Mouse (Mus musculus): ENCODE results near the gene Asb10. TPM values are rescaled to one million over a fixed set of nuclear protein-coding genes. Genes with fewer than 3 reads are reported as not detected.

The Asb10 gene
- total RNA-seq, 2 experiments from 2014 or later = not detected

DNA sequence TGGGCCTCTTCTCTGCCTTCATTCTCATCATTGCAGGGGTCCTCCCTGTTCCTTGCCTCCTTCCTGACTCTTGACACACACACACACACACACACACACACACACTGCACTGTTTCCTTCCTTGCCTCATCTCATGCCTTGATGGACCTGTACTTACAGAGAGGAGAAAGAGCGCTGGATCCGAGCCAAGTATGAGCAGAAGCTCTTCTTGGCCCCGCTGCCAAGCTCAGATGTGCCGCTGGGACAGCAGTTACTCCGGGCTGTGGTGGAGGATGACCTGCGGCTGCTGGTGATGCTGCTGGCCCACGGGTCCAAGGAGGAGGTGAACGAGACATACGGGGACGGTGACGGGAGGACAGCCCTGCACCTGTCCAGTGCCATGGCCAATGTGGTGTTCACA, 39.9 kb downstream of the Asb10 start:
- intact Hi-C loops (cut with DNase I) = no loop called here
- no peak for DNase-seq (ENCODE audit: extremely low spot score in 1 of 2, low spot score in 2 of 2)
- no peak for TF ChIP-seq CTCF (IDR thresholded peaks at IDR 0.05)
- Histone ChIP-seq H3K4me3 (no peak overlapping the region), H3K27ac (no peak overlapping the region)

DNA sequence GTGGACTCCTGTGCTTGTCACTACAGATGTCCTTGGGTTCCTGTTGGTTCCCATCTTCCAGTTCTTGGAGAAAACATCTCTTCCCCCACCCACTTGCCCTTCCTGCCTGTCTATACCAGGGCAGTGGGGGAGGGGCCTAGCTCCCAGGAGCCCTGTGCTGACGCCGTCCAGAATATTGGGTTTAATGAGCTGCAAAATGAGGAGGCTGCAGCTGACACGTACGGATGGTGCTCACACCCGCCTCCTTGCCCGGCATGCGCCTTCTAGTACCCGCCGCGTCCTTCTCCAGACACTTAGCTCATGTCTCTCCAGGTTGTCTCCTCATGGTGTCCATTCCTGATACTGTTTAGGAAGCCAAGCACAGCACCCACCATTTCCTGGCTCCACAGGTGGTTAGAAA, 41.7 kb downstream of the Asb10 start:
- H3K27ac ChIP-seq = no peak overlapping the region
- intact Hi-C loops (cut with DNase I) = no loop called here
- DNase-seq (ENCODE audit: extremely low spot score in 1 of 2, low spot score in 2 of 2) = no peak

DNA sequence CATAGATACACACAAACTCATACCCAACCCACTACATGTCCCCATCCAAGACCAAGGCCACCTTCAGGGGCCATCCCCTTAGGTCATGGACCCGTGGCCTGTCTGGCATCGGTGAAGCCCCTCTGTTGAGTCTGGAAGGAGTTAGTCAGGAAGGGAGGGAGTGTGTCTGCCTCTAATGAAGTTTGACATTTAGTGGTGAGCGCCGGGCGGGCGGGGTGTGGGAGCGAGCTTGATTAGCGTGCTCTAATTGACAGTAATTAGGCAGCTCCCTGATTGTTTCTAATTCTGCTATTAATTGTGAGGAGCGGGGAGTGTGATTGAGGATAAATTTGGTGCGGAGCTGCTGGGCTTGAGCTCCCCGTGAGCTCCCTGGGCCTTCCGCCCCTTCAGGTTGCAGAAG, 43.3 kb downstream of the Asb10 start:
- intact Hi-C loops (cut with DNase I) = no loop called here
- Histone ChIP-seq H3K27ac (no peak overlapping the region), H3K4me3 (no peak overlapping the region)
- DNase-seq (ENCODE audit: extremely low spot score in 1 of 2, low spot score in 2 of 2) = no peak
- no peak for TF ChIP-seq CTCF (IDR thresholded peaks at IDR 0.05)

More for the DNA sequence above, 41.7 kb downstream of the Asb10 start:
- no peak overlapping the region for H3K4me3 ChIP-seq
- no peak for TF ChIP-seq CTCF (IDR thresholded peaks at IDR 0.05)

DNA sequence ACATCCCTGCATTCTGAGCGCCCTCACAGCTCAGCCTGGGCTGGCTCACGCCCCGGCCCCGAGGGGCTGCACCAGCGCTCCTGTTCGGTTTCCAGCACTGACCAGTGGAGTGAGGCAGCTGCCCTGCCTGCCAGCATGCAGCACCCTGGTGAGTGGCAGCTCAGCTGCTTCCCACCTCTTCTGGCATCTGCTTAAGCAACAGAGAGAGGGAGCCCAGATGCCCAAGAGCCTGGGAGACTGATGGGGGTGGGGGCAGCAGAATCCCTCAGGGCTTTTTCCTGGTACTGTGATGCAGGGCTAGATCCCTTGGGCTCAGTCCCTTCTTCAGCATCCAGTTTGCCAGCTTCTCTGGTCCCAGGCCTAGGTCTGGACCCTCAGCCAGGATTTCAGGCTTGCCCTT, 44.0 kb downstream of the Asb10 start:
- DNase-seq (ENCODE audit: extremely low spot score in 1 of 2, low spot score in 2 of 2) = no peak
- no peak overlapping the region for H3K27ac ChIP-seq
- TF ChIP-seq CTCF (IDR thresholded peaks at IDR 0.05) = no peak
- intact Hi-C loops (cut with DNase I) = no loop called here
- no peak overlapping the region for H3K4me3 ChIP-seq

DNA sequence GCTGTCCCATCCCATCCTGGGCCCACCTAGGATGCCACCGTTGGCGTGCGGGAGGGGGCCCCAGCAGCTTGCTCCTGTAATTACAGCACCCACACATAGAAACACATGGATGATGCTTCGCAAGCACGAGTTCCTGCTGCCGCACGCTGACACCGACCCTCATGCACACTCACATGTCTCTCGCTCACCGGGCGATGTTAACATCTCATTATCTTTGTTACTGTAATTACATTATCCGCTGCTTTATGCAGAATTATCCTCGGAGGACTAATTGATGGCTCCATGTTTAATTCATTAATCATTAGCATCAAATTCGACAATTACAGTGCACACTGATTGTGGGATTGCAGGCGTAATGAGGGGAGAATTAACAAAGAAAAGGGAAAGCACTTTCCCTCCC, 45.8 kb downstream of the Asb10 start:
- H3K4me3 ChIP-seq = no peak overlapping the region
- no peak overlapping the region for H3K27ac ChIP-seq
- no peak for TF ChIP-seq CTCF (IDR thresholded peaks at IDR 0.05)
- intact Hi-C loops (cut with DNase I) = no loop called here
- no peak for DNase-seq (ENCODE audit: extremely low spot score in 1 of 2, low spot score in 2 of 2)

DNA sequence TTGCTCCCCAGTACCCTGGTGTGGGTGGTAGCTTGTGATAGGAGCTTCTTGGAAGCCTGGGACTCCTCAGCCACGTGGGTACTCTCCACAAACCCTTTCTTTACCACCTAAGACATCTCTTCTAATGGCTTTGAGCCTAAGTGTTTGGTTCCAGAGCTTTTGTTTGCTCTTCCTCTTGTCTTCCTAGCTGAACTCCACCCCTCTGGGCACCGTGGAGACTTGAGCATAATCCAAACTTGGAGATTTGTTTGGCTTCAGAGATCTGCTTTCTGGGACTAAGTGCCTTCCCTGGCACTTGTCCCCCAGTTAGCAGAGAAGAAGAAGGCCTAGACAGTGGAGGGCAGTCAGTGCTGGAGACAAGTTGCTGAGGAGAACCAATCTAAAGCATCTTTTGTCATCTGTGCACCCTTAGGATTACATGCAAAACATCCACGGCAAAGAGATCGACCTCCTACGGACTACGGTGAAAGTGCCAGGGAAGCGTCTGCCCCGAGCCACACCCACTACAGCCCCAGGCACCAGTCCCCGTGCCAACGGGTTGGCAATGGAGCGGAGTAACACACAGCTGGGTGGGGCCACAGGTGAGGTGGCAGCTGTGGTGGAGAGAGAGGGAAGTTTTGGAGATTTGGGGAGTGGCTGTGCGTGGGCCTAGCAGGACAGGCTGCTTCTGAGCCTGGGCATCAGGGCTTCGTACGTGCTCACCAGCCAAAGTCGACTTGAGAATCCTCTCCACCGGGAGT, 48.1 kb downstream of the Asb10 start:
- DNase-seq (ENCODE audit: extremely low spot score in 1 of 2, low spot score in 2 of 2) = no peak
- no peak overlapping the region for H3K4me3 ChIP-seq
- no peak overlapping the region for H3K27ac ChIP-seq
- intact Hi-C loops (cut with DNase I) = no loop called here
- TF ChIP-seq CTCF (IDR thresholded peaks at IDR 0.05) = no peak

DNA sequence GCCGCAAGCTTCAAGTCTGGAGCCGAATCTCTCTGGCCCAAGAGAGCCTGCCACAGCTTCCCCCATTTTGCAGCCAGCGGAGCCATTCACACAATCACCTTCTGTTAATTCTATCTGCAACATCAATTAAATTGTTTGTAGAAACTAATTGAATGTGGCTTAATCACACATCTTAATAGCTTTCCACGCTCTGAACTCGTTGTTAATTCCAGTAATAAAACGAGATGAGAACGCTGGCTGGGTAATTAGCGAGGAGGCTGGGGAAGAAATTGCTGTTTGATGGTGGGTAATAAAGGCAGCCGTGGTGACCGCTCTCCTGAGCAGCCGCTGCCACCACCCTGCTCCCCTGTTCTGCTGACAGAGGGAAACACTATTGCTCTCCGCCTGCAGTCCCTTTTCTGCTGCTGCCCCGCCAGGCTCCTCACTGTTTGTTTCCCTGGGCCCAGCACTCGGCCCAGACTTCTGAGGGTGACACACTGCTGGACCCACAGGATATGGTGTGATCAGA, 50.3 kb downstream of the Asb10 start:
- no peak for DNase-seq (ENCODE audit: extremely low spot score in 1 of 2, low spot score in 2 of 2)
- Histone ChIP-seq H3K27ac (no peak overlapping the region), H3K4me3 (no peak overlapping the region)
- no peak for TF ChIP-seq CTCF (IDR thresholded peaks at IDR 0.05)
- intact Hi-C loops (cut with DNase I) = no loop called here

DNA sequence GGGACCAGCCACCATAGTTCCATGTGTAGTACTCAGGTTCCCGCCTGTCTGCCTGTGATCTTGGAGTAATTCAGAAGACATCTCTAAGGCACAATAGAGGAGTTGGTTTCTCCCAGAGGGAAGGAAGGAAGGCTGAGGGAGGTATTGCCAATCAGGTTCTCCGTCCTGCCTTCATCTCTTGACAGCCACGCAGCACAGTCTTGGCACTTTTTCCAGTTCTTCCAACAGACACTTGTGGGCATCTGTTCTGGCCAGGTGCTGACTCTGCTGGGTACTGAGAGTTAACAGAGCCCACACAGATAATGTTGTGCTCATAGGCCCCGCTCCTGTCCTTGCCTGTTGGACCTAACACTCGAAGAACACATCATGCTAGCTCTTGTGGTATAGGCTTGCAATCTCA, 54.0 kb downstream of the Asb10 start:
- no peak overlapping the region for H3K4me3 ChIP-seq
- DNase-seq (ENCODE audit: extremely low spot score in 1 of 2, low spot score in 2 of 2) = no peak
- no peak overlapping the region for H3K27ac ChIP-seq
- intact Hi-C loops (cut with DNase I) = loop anchor here (10.0 kb wide), 2 partner anchors 168 to 222 kb away; no protein-coding TSS in a partner anchor
- TF ChIP-seq CTCF (IDR thresholded peaks at IDR 0.05) = no peak

DNA sequence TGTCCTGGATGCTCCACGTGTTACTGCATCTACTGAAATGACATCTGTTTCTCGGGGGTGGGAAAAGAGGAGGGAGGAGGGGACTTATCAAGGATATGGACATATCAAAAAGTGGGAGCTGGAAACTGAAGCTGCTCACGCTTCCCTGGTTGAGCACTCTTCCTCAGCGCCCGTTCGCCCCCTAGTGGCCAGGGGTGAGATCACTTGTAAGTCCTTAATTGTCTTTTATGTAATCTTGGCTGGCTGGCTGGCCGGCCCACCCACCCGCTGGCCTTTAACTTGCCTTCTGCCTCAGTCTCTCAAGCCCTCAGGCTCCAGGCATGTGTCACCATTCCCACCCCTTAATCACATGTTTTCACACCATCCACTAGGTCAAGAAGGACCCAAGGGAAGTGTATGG, 54.7 kb downstream of the Asb10 start:
- Histone ChIP-seq H3K27ac (peak overlapping the region; percentile 2; the same call in 1 of the 2 replicates), H3K4me3 (no peak overlapping the region)
- peak; percentile 88 to 93 for DNase-seq (ENCODE audit: extremely low spot score in 1 of 2, low spot score in 2 of 2)
- TF ChIP-seq CTCF (IDR thresholded peaks at IDR 0.05) = peak; percentile 92
- intact Hi-C loops (cut with DNase I) = loop anchor here (10.0 kb wide), 2 partner anchors 169 to 221 kb away; no protein-coding TSS in a partner anchor

DNA sequence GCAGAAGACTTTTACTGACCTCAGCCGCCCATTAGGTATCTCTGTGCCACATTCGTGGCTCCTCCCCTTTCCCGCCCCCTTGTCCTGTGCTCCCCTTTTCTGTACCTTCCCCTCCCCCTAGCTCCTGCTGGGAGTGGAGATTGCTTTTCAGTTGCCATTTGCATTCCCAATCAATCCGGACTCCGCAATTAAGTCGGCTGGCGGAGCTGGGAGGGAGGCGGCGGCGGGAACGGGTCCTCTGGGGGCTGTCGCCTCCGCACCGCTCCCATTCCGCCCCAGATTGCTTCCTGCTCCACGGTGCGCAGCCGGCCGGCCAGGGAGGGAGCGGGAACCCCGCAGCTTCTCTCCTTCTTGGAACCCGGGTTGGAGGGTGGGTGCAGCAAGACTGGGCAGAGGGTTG, 55.8 kb downstream of the Asb10 start:
- DNase-seq (ENCODE audit: extremely low spot score in 1 of 2, low spot score in 2 of 2) = no peak
- Histone ChIP-seq H3K4me3 (no peak overlapping the region), H3K27ac (peak overlapping the region; percentile 16)
- intact Hi-C loops (cut with DNase I) = loop anchor here (5.0 to 10.0 kb wide), 3 partner anchors 102 to 220 kb away; partner anchors contain the start of gene Chpf2
- no peak for TF ChIP-seq CTCF (IDR thresholded peaks at IDR 0.05)

DNA sequence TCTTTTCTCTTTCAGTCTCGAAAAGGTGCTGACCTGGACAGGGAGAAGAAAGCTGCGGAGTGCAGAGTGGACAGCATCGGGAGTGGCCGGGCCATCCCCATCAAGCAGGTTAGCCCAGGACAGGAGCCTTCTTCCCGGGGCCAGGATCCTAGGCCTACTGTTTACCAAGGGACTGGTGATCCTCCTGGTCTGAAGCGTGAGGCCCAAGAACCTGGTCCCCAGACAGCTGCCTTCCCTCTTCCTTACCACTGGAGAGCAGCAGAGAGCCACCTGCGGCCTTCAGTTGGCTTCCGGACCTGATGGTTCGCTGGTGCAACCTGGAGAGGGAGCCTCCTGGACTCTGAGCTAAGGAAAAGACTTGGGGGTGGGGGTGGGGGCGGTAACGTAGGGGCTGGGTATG, 57.5 kb downstream of the Asb10 start:
- H3K4me3 ChIP-seq = no peak overlapping the region
- no peak overlapping the region for H3K27ac ChIP-seq
- peak; percentile 67 to 73 for DNase-seq (ENCODE audit: extremely low spot score in 1 of 2, low spot score in 2 of 2)
- TF ChIP-seq CTCF (IDR thresholded peaks at IDR 0.05) = peak; percentile 73
- intact Hi-C loops (cut with DNase I) = loop anchor here (2.0 to 10.0 kb wide), 4 partner anchors 47 to 219 kb away; partner anchors contain the start of gene Chpf2

Other genes with a start within 250 kb of the Asb10 start
- gene Kcnh2, start 189.4 kb downstream of the Asb10 start, total RNA-seq (2021) = 10 to 100 TPM; 28.6 to 32.8 TPM
- gene Nos3, start 176.2 kb downstream of the Asb10 start, total RNA-seq (2021) = 1 to 10 TPM; 8.8 to 9.3 TPM
- 1 to 10 TPM; 4.0 to 4.2 TPM for gene Atg9b, start 148.8 kb downstream of the Asb10 start, total RNA-seq (2021)
- gene Abcb8, start 147.3 kb downstream of the Asb10 start, total RNA-seq (2021) = 10 to 100 TPM; 45.3 to 54.9 TPM
- gene Asic3, start 127.6 kb downstream of the Asb10 start, total RNA-seq (2021) = under 1 TPM in 1 of 2 experiments, not detected in 1; 0.36 TPM
- 100 to 1,000 TPM; 118 to 129 TPM for gene Cdk5, start 117.4 kb downstream of the Asb10 start, total RNA-seq (2021)
- 10 to 100 TPM; 31.0 to 33.8 TPM for gene Slc4a2, start 117.1 kb downstream of the Asb10 start, total RNA-seq (2021)
- 100 to 1,000 TPM; 128 to 134 TPM for gene Fastk, start 95.7 kb downstream of the Asb10 start, total RNA-seq (2021)
- gene Tmub1, start 93.1 kb downstream of the Asb10 start, total RNA-seq (2021) = 10 to 100 TPM; 26.1 to 28.7 TPM
- 100 to 1,000 TPM; 527 to 560 TPM for gene Agap3, start 88.8 kb downstream of the Asb10 start, total RNA-seq (2021)
- under 1 TPM; 0.09 to 0.56 TPM for gene Gbx1, start 13.8 kb downstream of the Asb10 start, total RNA-seq (2021)
- gene 4931409K22Rik, start 15.8 kb upstream of the Asb10 start, total RNA-seq (2021) = under 1 TPM in 1 of 2 experiments, not detected in 1; 0.14 TPM
- 10 to 100 TPM; 82.4 to 89.0 TPM for gene Abcf2, start 36.5 kb upstream of the Asb10 start, total RNA-seq (2021)
- gene Chpf2, start 45.8 kb upstream of the Asb10 start, total RNA-seq (2021) = 10 to 100 TPM; 72.6 to 78.4 TPM
- gene Smarcd3, start 83.4 kb upstream of the Asb10 start, total RNA-seq (2021) = 10 to 100 TPM; 90.4 to 97.4 TPM
- 10 to 100 TPM; 74.2 to 77.3 TPM for gene Nub1, start 144.6 kb upstream of the Asb10 start, total RNA-seq (2021)
- under 1 TPM; 0.37 to 0.86 TPM for gene Wdr86, start 189.7 kb upstream of the Asb10 start, total RNA-seq (2021)
- gene Crygn, start 217.0 kb upstream of the Asb10 start, total RNA-seq (2021) = 1 to 10 TPM in 1 of 2 experiments, not detected in 1; 2.0 TPM